Mouse (Mus musculus) kidney, embryonic 16.5 days (tissue): ENCODE measurements around the gene Ttc3. TPM values are rescaled to one million over a fixed set of nuclear protein-coding genes. Genes with fewer than 3 reads are reported as not detected.

Experiments used
- ATAC-seq: fragments of 200-750 bp; cut with Nextera tagmentation; 2 replicates; pipeline ENCODE4 v1.8.0; 2017; ENCODE audit warnings: moderate TSS enrichment; ENCODE audit not compliant: low FRiP score, low TSS enrichment
- H3K27ac ChIP-seq: fragments of 300-500 bp; sonication (generic); 2 replicates; pipeline ENCODE4 v1.5.1; 2014; ENCODE audit warnings: low read length
- H3K27me3 ChIP-seq: fragments of 300-500 bp; sonication (generic); 2 replicates; pipeline ENCODE4 v1.6.1; 2014; ENCODE audit warnings: low read length, control low read depth, mixed read lengths; ENCODE audit not compliant: insufficient read depth
- H3K36me3 ChIP-seq: fragments of 300-500 bp; sonication (generic); 2 replicates; pipeline ENCODE4 v1.6.1; 2014; ENCODE audit warnings: low read length, control low read depth, mixed read lengths; ENCODE audit not compliant: insufficient read depth
- H3K4me1 ChIP-seq: fragments of 300-500 bp; sonication (generic); 2 replicates; pipeline ENCODE4 v1.6.1; 2014; ENCODE audit warnings: low read length, control low read depth, mixed read lengths; ENCODE audit not compliant: insufficient read depth
- H3K4me2 ChIP-seq: fragments of 300-500 bp; sonication (generic); replicated peaks from 2 replicates; pipeline ENCODE4 v1.6.1; 2014; ENCODE audit warnings: low read depth, low read length
- H3K4me3 ChIP-seq: fragments of 300-500 bp; sonication (generic); 2 replicates; pipeline ENCODE4 v1.5.1; 2014; ENCODE audit warnings: mild to moderate bottlenecking, low read length
- H3K9ac ChIP-seq: fragments of 300-500 bp; sonication (generic); replicated peaks from 2 replicates; pipeline ENCODE4 v1.6.1; 2014; ENCODE audit warnings: low read length
- H3K9me3 ChIP-seq: fragments of 300-500 bp; sonication (generic); 2 replicates; pipeline ENCODE4 v1.6.1; 2016; ENCODE audit warnings: low read length, control low read depth
- WGBS: fragments of 180-500 bp; shearing (Covaris S2); extraction: QIAGEN DNeasy Blood & Tissue Kit; methylation state at CpG from one replicate; pipeline ENCODE4 v1.1.7; 2014; 5-methylcytosine and 5-hydroxymethylcytosine counted together
- polyA plus RNA-seq: library from polyadenylated mRNA; unstranded; fragments of >200 nt; fragmentation: Nextera tagmentation; extraction: Ambion mirVana; gene quantifications from 2 replicates; pipeline ENCODE4 v1.2.1, GENCODE M21; 2015

Gene Ttc3
- polyA plus RNA-seq, 1 experiment from 2014 or later: 201 TPM

GRCm38 (mm10) chr16:94412198-94412597 is 41.8 kb downstream of the Ttc3 start:
- peaks cover 25% of the 10 kb centered on the region for H3K36me3 ChIP-seq
- no peak for ATAC-seq
- no peak overlapping the region for H3K27ac ChIP-seq
- WGBS: 88% methylated on average over 2 of the region's 2 CpGs
- no peak overlapping the region for H3K4me2 ChIP-seq
- no peaks in the 10 kb centered on the region for H3K27me3 ChIP-seq
- H3K4me1 ChIP-seq: no peaks in the 10 kb centered on the region
- H3K9ac ChIP-seq: no peak overlapping the region
- no peaks in the 10 kb centered on the region for H3K9me3 ChIP-seq
- no peak overlapping the region for H3K4me3 ChIP-seq

- Histone ChIP-seq H3K36me3 (peaks cover 22% of the 10 kb centered on the region), H3K27ac (no peak overlapping the region), H3K9ac (no peak overlapping the region), H3K4me1 (no peaks in the 10 kb centered on the region), H3K4me2 (no peak overlapping the region), H3K27me3 (no peaks in the 10 kb centered on the region), H3K4me3 (no peak overlapping the region), H3K9me3 (no peaks in the 10 kb centered on the region)
- WGBS: 87% methylated on average over 4 of the region's 4 CpGs
- ATAC-seq: no peak
These were observed 42.3 kb downstream of the Ttc3 start for GRCm38 (mm10) chr16:94412760-94413159.

GRCm38 (mm10) chr16:94414151-94414550 is 43.7 kb downstream of the Ttc3 start:
- Histone ChIP-seq H3K27me3 (no peaks in the 10 kb centered on the region), H3K4me3 (no peak overlapping the region), H3K4me2 (no peak overlapping the region), H3K36me3 (peaks cover 30% of the 10 kb centered on the region), H3K9me3 (no peaks in the 10 kb centered on the region), H3K9ac (no peak overlapping the region), H3K4me1 (no peaks in the 10 kb centered on the region), H3K27ac (no peak overlapping the region)
- 92% methylated on average over 6 of the region's 6 CpGs for WGBS
- ATAC-seq: no peak

GRCm38 (mm10) chr16:94420498-94420897 is 50.1 kb downstream of the Ttc3 start:
- H3K4me3 ChIP-seq: no peak overlapping the region
- no peaks in the 10 kb centered on the region; the same call in none of the 2 replicates for H3K9me3 ChIP-seq
- 95% methylated on average over 3 of the region's 3 CpGs for whole genome bisulfite sequencing
- H3K27me3 ChIP-seq: no peaks in the 10 kb centered on the region
- H3K4me2 ChIP-seq: no peak overlapping the region
- no peak for ATAC-seq
- H3K4me1 ChIP-seq: no peaks in the 10 kb centered on the region
- no peak overlapping the region for H3K27ac ChIP-seq
- H3K36me3 ChIP-seq: peaks cover 60% of the 10 kb centered on the region
- no peak overlapping the region for H3K9ac ChIP-seq

- no peak overlapping the region for H3K4me2 ChIP-seq
- no peak overlapping the region for H3K27ac ChIP-seq
- WGBS: 97% methylated on average over 4 of the region's 4 CpGs
- no peaks in the 10 kb centered on the region for H3K27me3 ChIP-seq
- no peak for ATAC-seq
- H3K36me3 ChIP-seq: peaks cover 64% of the 10 kb centered on the region
- no peaks in the 10 kb centered on the region for H3K4me1 ChIP-seq
- no peaks in the 10 kb centered on the region for H3K9me3 ChIP-seq
- H3K4me3 ChIP-seq: no peak overlapping the region
- H3K9ac ChIP-seq: no peak overlapping the region
These were observed 58.5 kb downstream of the Ttc3 start for GRCm38 (mm10) chr16:94428948-94429347.

- ATAC-seq: no peak
- Histone ChIP-seq H3K9me3 (no peaks in the 10 kb centered on the region), H3K36me3 (peaks cover 72% of the 10 kb centered on the region), H3K4me2 (no peak overlapping the region), H3K4me3 (no peak overlapping the region), H3K4me1 (no peaks in the 10 kb centered on the region), H3K27ac (no peak overlapping the region), H3K9ac (no peak overlapping the region), H3K27me3 (no peaks in the 10 kb centered on the region)
- WGBS: 86% methylated on average over 8 of the region's 8 CpGs
These were observed 65.2 kb downstream of the Ttc3 start for GRCm38 (mm10) chr16:94435495-94436234.

- H3K4me1 ChIP-seq: no peaks in the 10 kb centered on the region
- H3K27me3 ChIP-seq: no peaks in the 10 kb centered on the region
- H3K9me3 ChIP-seq: no peaks in the 10 kb centered on the region
- ATAC-seq: no peak
- H3K27ac ChIP-seq: no peak overlapping the region
- H3K4me2 ChIP-seq: no peak overlapping the region
- H3K9ac ChIP-seq: no peak overlapping the region
- 88% methylated on average over 2 of the region's 2 CpGs for WGBS
- no peak overlapping the region for H3K4me3 ChIP-seq
- peaks cover 70% of the 10 kb centered on the region for H3K36me3 ChIP-seq
These were observed 66.4 kb downstream of the Ttc3 start for GRCm38 (mm10) chr16:94436801-94437200.

- Histone ChIP-seq H3K4me3 (no peak overlapping the region), H3K27me3 (no peaks in the 10 kb centered on the region), H3K9me3 (no peaks in the 10 kb centered on the region), H3K27ac (no peak overlapping the region), H3K4me1 (no peaks in the 10 kb centered on the region), H3K4me2 (no peak overlapping the region), H3K36me3 (peaks cover 63% of the 10 kb centered on the region), H3K9ac (no peak overlapping the region)
- ATAC-seq: no peak
- 76% methylated on average over 2 of the region's 2 CpGs for WGBS
These were observed 70.9 kb downstream of the Ttc3 start for GRCm38 (mm10) chr16:94441361-94441760.

- WGBS: 80% methylated on average over 8 of the region's 8 CpGs
- Histone ChIP-seq H3K9ac (no peak overlapping the region), H3K4me3 (no peak overlapping the region), H3K4me2 (no peak overlapping the region), H3K27ac (no peak overlapping the region), H3K9me3 (no peaks in the 10 kb centered on the region), H3K27me3 (no peaks in the 10 kb centered on the region), H3K4me1 (peaks cover 18% of the 10 kb centered on the region), H3K36me3 (peaks cover 52% of the 10 kb centered on the region)
- ATAC-seq: no peak
These were observed 78.7 kb downstream of the Ttc3 start for GRCm38 (mm10) chr16:94449151-94449550.

- no peak overlapping the region for H3K9ac ChIP-seq
- H3K4me3 ChIP-seq: no peak overlapping the region
- H3K27ac ChIP-seq: no peak overlapping the region
- H3K4me1 ChIP-seq: peaks cover 18% of the 10 kb centered on the region
- no peak for ATAC-seq
- H3K27me3 ChIP-seq: no peaks in the 10 kb centered on the region
- H3K36me3 ChIP-seq: peaks cover 56% of the 10 kb centered on the region
- H3K9me3 ChIP-seq: no peaks in the 10 kb centered on the region
- no peak overlapping the region for H3K4me2 ChIP-seq
- WGBS: 95% methylated on average over 7 of the region's 7 CpGs
These were observed 79.2 kb downstream of the Ttc3 start for GRCm38 (mm10) chr16:94449632-94450031.
